Mouse (Mus musculus) CH12F3 (cell line): Measurements from ENCODE around the gene Slc6a13.
"Not testable (repeated sequence)": the region's sequence is repeated elsewhere in the genome, so short reads cannot be mapped to it uniquely, and the experiment has no call there.

Experiments
- in situ Hi-C: fragments of 300-500 bp; cut with MboI; formaldehyde crosslinking; loops from 2 replicates; pipeline ENCODE4 v1.14.3; 2020; ENCODE audit warnings: low sequenced_read_pairs

The Slc6a13 gene

GRCm38 (mm10) chr6:121326486-121327069 lies 26.6 kb downstream of the Slc6a13 start:
- in situ Hi-C loops, result loop anchor here (25.0 kb wide), 1 partner anchor 211 kb away; no protein-coding TSS in a partner anchor

DNA sequence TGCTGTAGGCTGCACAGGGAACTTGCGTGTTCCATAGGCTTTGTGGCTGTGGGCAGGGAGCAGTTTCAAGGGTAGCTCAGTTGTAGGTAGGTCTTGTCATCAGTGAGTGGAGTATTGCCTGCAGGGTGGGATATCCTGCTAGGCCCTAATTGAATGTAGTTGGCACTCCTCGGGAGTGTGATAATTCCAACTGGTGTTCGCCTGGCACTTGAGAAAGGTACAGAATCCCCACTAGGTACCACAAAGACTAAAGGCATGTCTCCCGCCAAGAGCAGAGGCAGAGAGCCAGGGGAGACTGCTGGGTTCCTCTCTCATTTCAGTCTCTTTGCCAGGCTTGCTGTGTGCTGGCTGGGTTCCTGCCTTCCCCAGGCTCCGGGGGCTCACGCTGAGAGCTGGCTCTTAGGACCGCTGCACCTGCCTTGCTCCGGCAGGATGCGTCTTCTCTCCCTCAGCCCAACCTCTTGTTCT lies 28.4 kb downstream of the Slc6a13 start:
- in situ Hi-C loops, result loop anchor here (25.0 kb wide), 1 partner anchor 209 kb away; no protein-coding TSS in a partner anchor

DNA sequence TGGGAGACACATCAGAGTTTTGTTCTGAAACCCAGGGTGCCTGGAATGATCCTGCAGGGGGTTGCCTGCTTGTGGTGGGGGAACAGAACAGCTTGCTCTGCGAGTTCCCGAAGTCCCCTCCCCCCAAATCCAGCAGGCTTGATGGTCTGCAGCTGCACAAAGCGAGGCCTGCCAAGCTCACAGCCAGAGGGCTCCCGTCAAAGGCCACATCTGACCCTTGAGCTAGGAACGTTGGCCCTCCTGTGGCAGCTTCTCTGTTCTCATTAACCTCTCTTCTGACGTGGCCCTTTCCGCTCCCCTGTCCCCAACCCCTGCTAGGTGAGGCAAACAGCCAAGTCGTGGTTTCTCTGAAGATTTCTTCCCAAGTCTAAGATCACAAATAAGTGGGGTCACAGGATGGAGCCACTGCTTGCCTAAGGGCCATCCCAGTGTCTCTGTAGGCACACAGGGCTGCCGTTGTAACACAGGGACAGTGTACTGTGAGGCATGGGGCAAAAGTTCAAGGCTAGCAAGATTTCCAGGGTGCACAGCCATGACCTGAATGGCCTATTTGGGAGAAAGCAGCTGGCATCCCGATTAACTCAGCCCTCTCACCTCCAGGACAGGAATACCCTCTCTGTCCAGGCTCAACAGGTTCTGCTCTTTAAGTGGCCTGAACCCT lies 30.0 kb downstream of the Slc6a13 start:
- in situ Hi-C loops, result loop anchor here (25.0 kb wide), 1 partner anchor 207 kb away; no protein-coding TSS in a partner anchor

DNA sequence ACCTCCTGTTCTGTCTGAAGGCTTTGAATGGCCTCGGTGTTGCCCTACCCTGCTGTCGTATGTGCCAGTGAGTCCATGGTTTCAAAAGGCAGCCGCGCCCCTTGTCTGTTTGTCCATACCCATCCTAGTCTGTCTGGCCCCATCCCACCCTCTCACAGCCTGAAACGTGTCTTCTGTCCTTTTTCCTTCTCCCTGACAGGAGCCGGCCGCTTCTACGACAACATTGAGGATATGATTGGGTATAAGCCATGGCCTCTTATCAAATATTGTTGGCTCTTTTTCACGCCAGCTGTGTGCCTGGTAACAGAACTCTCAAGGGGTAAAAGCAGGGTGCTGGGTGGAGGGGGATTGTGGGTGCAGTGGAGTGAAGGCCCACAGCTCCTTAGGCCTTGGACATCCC lies 35.8 kb downstream of the Slc6a13 start:
- in situ Hi-C loops, result loop anchor here (25.0 kb wide), 1 partner anchor 201 kb away; no protein-coding TSS in a partner anchor

DNA sequence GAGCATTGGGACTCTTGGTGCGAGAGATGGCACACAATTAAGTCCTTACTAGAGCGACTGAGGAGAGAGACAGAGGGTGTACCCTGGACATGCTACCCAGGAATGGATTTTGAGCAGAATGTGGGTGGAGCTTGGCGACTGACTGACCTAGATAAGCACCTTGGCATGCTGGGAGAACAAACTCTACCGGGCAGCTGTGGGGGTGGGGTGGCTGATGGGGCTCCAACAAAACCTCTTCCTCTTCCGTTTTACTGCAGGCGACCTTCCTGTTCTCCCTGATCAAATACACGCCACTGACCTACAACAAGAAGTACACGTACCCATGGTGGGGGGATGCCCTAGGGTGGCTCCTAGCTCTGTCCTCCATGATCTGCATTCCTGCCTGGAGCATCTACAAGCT lies 36.5 kb downstream of the Slc6a13 start:
- in situ Hi-C loops, result loop anchor here (25.0 kb wide), 1 partner anchor 201 kb away; no protein-coding TSS in a partner anchor

- in situ Hi-C loops, result loop anchor here (25.0 kb wide), 1 partner anchor 200 kb away; no protein-coding TSS in a partner anchor
Measured at GRCm38 (mm10) chr6:121337229-121337628, 37.2 kb downstream of the Slc6a13 start.

DNA sequence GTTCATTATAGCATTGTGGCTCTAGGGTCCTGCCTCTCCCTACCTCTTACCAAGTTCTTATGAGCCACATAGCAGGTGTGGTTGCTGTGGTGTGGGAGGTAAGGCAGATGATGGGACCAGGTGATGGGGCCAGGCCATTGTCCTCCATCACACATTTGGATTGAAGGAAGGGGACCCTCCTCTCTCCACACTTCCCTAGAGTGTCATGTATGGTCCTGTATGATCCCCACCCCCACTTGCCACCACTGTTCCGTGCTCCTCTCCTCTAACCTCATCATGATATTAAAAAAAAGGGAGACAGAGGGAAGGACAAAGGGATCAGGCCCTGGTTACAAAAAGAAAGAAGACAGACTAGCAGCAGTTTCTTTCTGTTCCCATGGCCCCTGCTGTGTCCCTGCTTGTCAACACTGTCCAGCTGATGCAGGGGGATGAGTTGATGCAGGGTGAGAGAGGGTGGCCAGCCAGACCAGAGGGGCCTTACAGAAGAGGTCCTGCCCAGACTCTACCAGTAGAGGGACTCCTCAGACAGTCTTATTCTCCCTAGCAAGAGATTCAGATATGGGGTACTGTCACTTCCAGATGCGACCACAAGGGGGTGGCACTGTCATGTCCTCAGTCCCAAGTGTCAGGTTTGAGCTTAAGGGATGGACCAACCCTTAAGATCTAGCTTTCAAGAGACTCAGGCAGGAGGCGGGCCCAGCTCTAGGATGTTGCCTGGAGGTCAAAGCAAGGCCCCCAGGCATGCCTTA lies 37.9 kb downstream of the Slc6a13 start:
- in situ Hi-C loops, result loop anchor here (25.0 kb wide), 1 partner anchor 199 kb away; no protein-coding TSS in a partner anchor

- in situ Hi-C loops, result loop anchor here (25.0 kb wide), 1 partner anchor 199 kb away; no protein-coding TSS in a partner anchor
Measured at GRCm38 (mm10) chr6:121338519-121338896, 38.5 kb downstream of the Slc6a13 start.

- in situ Hi-C loops, result loop anchor here (25.0 kb wide), 1 partner anchor 196 kb away; no protein-coding TSS in a partner anchor
Measured at GRCm38 (mm10) chr6:121341650-121342049, 41.6 kb downstream of the Slc6a13 start.

GRCm38 (mm10) chr6:121343026-121343770 lies 43.2 kb downstream of the Slc6a13 start, which contains the start of gene Slc6a12:
Slc6a12 (plus strand) TSS chr6:121343076.
- in situ Hi-C loops, result loop anchor here (25.0 kb wide), 1 partner anchor 194 kb away; no protein-coding TSS in a partner anchor

GRCm38 (mm10) chr6:121343771-121344123 lies 43.7 kb downstream of the Slc6a13 start:
- in situ Hi-C loops, result loop anchor here (25.0 kb wide), 1 partner anchor 194 kb away; no protein-coding TSS in a partner anchor

DNA sequence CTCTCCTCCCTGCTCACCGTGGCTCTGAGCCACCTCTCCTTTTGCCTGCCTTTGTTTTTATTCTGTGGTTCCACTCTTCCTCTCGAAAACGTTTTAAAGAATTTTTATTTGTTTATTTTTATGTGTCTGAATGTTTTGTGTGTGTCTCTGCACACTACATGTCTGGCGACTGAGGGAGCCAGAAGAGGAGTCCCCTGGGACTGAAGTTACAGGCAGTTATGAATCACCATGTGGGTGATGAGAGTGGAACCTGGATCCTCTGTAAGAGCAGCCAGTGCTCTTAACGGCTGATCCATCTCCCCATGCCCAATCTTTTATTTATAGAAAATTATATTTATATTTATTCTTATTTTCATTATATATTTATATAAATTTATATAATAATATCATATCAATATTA lies 44.3 kb downstream of the Slc6a13 start:
- in situ Hi-C loops, result loop anchor here (25.0 kb wide), 1 partner anchor 193 kb away; no protein-coding TSS in a partner anchor

DNA sequence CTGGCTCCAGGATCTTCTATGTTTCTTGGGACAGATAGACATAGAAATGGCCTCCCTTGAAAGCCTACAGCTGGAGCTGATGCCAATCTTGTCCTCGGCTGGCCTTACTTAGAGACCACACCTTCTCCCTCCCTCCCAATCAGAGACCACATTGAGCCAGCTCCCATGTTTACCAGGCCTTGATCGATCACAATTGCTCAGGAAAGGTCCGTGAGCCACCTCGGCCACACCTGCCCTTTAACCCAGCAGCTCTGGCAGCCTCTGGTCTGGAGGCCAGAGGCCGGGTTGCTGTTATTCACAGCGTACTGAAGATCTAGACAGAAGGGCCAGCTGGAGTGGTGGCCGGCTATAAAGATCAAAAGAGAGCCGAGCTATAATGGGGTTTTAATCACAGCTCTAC lies 46.4 kb downstream of the Slc6a13 start:
- in situ Hi-C loops, result loop anchor here (25.0 kb wide), 1 partner anchor 191 kb away; no protein-coding TSS in a partner anchor

DNA sequence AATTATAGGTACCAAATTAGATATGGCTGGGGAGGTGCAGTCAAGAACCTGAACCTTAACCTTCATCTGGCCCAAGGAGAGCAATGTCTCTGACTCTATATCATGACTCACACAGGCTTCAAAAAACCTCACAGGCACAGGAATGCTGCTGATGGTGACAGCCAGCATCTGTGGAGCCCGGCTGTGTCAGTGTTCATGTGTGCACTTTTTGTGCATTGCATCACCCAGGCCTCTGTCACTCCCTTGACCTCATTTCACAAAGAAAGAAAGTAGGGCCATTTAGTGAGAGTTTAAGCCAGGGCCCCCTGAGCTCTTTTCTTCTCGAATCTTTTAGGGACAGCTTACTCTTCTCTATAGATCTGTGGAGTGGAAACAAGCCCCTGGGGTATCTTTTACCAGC lies 52.2 kb downstream of the Slc6a13 start:
- in situ Hi-C loops, result no loop called here

- in situ Hi-C loops, result no loop called here
Measured at GRCm38 (mm10) chr6:121356041-121356440, 56.0 kb downstream of the Slc6a13 start.

- in situ Hi-C loops, result no loop called here
Measured at GRCm38 (mm10) chr6:121357232-121357631, 57.2 kb downstream of the Slc6a13 start.

GRCm38 (mm10) chr6:121363061-121363460 lies 63.0 kb downstream of the Slc6a13 start:
- in situ Hi-C loops, result no loop called here

DNA sequence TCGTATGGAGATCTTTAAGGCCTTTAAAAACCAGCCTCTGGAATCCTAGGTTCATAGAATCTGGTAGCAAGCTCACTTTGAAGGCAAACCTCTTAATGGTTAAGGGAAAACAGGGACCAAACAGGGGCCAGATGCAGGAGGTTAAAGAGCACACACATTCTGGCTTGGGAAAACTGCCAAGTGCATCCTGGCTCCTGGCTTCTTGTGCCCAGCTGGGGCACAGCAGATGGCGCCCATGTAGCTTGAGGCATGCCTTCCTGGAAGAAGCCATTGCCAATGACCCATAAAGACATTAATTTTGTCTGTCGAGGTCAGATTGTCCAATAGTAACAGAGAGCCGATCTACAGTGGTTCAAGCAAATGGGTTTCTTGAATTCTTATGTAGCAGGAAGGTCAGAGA lies 63.9 kb downstream of the Slc6a13 start:
- in situ Hi-C loops, result no loop called here

DNA sequence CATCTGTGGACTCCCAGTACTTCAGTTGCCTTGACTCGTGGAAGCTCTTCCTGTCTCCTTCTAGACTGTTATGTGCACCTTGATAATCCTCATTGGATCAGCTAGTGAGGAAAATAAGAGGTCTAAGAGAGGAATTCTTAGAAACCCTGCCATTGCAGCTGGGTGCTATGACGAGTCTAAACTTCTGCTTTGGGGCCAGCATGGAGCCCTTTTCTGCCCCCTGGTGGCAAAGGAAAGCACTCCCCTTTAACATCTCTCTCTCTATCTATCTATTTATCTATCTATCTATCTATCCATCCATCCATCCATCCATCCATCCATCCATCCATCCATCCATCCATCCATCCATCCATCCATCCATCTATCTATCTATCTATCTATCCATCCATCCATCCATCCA lies 66.5 kb downstream of the Slc6a13 start:
- in situ Hi-C loops, result not testable (repeated sequence)

GRCm38 (mm10) chr6:121367099-121367498 lies 67.1 kb downstream of the Slc6a13 start:
- in situ Hi-C loops, result no loop called here
